Mouse (Mus musculus) neural tube, embryonic 11.5 days (tissue): Measurements from ENCODE around the gene Defb5. TPM values are rescaled to one million over a fixed set of nuclear protein-coding genes. Genes with fewer than 3 reads are reported as not detected.
"Not testable (repeated sequence)": the region's sequence is repeated elsewhere in the genome, so short reads cannot be mapped to it uniquely, and the experiment has no call there.

Experiments used
- ATAC-seq: fragments of 200-750 bp; cut with Nextera tagmentation; 2 replicates; pipeline ENCODE4 v1.8.0; 2017; ENCODE audit warnings: moderate number of reproducible peaks, mild to moderate bottlenecking, moderate TSS enrichment, moderate library complexity; ENCODE audit not compliant: insufficient read depth, low FRiP score, low TSS enrichment
- DNase-seq: peaks from one replicate; pipeline ENCODE4 v3.0.0-alpha.2; 2015; ENCODE audit warnings: low spot score
- H3K27ac ChIP-seq: fragments of 300-500 bp; sonication (generic); 2 replicates; pipeline ENCODE4 v1.5.1; 2014; ENCODE audit warnings: low read depth, mild to moderate bottlenecking, low read length
- H3K27me3 ChIP-seq: fragments of 300-500 bp; sonication (generic); 2 replicates; pipeline ENCODE4 v1.6.1; 2014; ENCODE audit warnings: mild to moderate bottlenecking, low read length, mixed read lengths; ENCODE audit not compliant: control insufficient read depth, insufficient read depth
- H3K36me3 ChIP-seq: fragments of 300-500 bp; sonication (generic); 2 replicates; pipeline ENCODE4 v1.6.1; 2014; ENCODE audit warnings: mild to moderate bottlenecking, low read length, moderate library complexity, mixed read lengths; ENCODE audit not compliant: control insufficient read depth, insufficient read depth
- H3K4me1 ChIP-seq: fragments of 300-500 bp; sonication (generic); 2 replicates; pipeline ENCODE4 v1.6.1; 2014; ENCODE audit warnings: low read length, mixed read lengths; ENCODE audit not compliant: control insufficient read depth, insufficient read depth
- H3K4me2 ChIP-seq: fragments of 300-500 bp; sonication (generic); 2 replicates; pipeline ENCODE4 v1.6.1; 2014; ENCODE audit warnings: low read depth, mild to moderate bottlenecking, moderate library complexity
- H3K4me3 ChIP-seq: fragments of 300-500 bp; sonication (generic); 2 replicates; pipeline ENCODE4 v1.5.1; 2014; ENCODE audit warnings: low read depth, low read length
- H3K9ac ChIP-seq: fragments of 300-500 bp; sonication (generic); 2 replicates; pipeline ENCODE4 v1.6.1; 2014; ENCODE audit warnings: mild to moderate bottlenecking, low read length
- H3K9me3 ChIP-seq: fragments of 300-500 bp; sonication (generic); 2 replicates; pipeline ENCODE4 v1.6.1; 2016; ENCODE audit warnings: low read length; ENCODE audit not compliant: control insufficient read depth
- WGBS: fragments of 180-500 bp; shearing (Covaris S2); extraction: QIAGEN DNeasy Blood & Tissue Kit; methylation state at CpG from one replicate; pipeline ENCODE4 v1.1.7; 2014; 5-methylcytosine and 5-hydroxymethylcytosine counted together
- polyA plus RNA-seq: library from polyadenylated mRNA; unstranded; fragments of >200 nt; fragmentation: Nextera tagmentation; extraction: Ambion mirVana; gene quantifications from 2 replicates; pipeline ENCODE4 v1.2.1, GENCODE M21; 2014

Defb5 gene
- polyA plus RNA-seq, result not detected in 2 replicates

DNA sequence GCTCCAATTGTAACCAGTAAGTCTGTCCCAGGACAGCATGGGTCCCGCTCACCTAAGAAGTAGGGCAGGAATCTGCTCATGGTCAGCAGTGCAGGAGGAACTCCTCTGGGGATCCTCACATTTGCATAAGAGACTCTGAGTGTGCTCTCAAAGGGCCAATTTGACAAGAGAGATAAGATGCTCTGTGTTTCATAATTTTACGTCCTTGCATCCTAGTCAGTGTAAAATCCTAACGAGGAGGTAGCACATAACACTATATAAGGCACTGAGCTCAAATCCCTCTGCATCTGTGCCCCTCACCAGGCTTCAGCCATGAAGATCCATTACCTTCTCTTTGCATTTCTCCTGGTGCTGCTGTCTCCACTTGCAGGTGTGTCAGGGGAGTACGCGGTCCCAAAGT lies at the start of gene Defb5:
Gene Defb5 (plus strand): TSS at position 301 of the 400 bp plus-strand sequence.
- H3K9me3 ChIP-seq, result 0 out of 2 replicates have a peak, but pooled peaks cover 1% of the 10 kb centered on the region
- WGBS, result 86% methylated on average over 5 of the region's 5 CpGs
- H3K4me3 ChIP-seq, result no peak within 1 kb of the TSS
- no peaks in the 10 kb centered on the region for H3K36me3 ChIP-seq
- H3K9ac ChIP-seq, result no peak within 1 kb of the TSS
- DNase-seq (no peak), ATAC-seq (no peak)
- H3K27ac ChIP-seq, result no peak within 1 kb of the TSS
- H3K4me2 ChIP-seq, result no peak within 1 kb of the TSS
- H3K4me1 ChIP-seq, result no peaks in the 10 kb centered on the region
- H3K27me3 ChIP-seq, result no peaks in the 10 kb centered on the region

DNA sequence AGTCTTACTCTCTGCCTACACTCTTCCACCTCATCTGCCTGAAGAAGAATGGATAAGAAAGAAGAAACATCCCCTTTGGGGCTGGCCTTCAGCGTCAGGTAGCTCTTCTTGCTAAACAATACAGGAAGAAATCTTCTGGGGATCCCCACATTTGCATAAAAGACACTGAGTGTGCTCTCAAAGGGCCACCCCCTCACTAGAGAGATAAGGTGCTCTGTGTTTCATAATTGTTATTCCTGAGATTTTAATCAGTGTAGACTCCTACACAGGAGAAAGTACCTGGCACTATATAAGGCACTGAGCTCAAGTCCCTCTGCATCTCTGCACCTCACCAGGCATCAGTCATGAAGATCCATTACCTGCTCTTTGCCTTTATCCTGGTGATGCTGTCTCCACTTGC lies 22.2 kb upstream of the Defb5 start, which contains the start of gene Defb6:
Gene Defb6 (plus strand): TSS at position 318 of the 400 bp plus-strand sequence.
- no peak within 1 kb of the TSS for H3K4me3 ChIP-seq
- no peak within 1 kb of the TSS for H3K4me2 ChIP-seq
- no peak for DNase-seq
- no peaks in the 10 kb centered on the region; the same call in 1 of the 2 replicates for H3K9me3 ChIP-seq
- no peak within 1 kb of the TSS for H3K9ac ChIP-seq
- ATAC-seq, result no peak
- no peaks in the 10 kb centered on the region for H3K36me3 ChIP-seq
- H3K27me3 ChIP-seq, result no peaks in the 10 kb centered on the region
- H3K27ac ChIP-seq, result no peak within 1 kb of the TSS
- H3K4me1 ChIP-seq, result no peaks in the 10 kb centered on the region
- WGBS, result 53% methylated on average over 1 of the region's 1 CpGs

DNA sequence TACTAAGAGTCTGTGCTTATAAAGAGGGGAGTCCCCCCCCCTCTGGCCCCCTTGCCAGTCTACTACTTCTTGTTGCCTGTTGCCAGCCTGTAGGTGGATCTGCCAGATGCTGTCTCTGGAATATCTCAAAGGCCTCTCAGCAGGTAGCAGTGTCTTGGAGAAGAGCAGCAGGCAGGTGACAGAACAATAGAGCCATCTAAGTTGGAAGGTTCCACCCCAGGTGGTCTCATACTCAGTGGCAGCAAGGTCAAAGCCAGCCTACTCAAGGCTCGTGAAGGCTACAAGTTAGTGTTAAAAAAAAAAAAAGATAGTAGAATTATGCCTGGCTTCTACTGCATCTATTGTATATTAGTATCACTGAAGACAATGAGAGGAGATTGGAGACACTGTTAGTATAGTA lies 9.3 kb upstream of the Defb5 start:
- DNase-seq, result no peak
- no peak overlapping the region for H3K27ac ChIP-seq
- 0 out of 2 replicates have a peak, but pooled peaks cover 3% of the 10 kb centered on the region for H3K9me3 ChIP-seq
- no peaks in the 10 kb centered on the region for H3K4me1 ChIP-seq
- no peak overlapping the region for H3K9ac ChIP-seq
- no peak overlapping the region for H3K4me2 ChIP-seq
- no peaks in the 10 kb centered on the region for H3K27me3 ChIP-seq
- 63% methylated on average over 1 of the region's 1 CpGs for WGBS
- H3K36me3 ChIP-seq, result no peaks in the 10 kb centered on the region
- H3K4me3 ChIP-seq, result no peak overlapping the region
- ATAC-seq, result no peak

DNA sequence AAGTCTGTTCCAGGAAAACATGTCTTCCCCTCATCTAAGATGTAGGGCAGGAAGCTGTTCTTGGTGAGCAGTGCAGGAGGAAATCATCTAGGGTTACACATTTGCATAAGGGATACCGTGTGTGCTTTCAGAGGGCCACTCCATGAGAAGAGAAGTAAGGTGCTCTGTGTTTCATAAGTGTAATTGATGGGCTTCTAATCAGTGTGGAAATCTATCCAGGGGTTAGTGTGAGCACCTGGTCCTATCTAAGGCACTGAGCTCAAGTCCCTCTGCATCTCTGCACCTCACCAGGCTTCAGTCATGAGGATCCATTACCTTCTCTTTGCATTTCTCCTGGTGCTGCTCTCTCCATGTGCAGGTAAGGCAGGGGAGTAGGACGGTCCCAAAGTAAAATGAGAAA lies 7.8 kb upstream of the Defb5 start, which contains the start of gene Defb46:
Gene Defb46 (plus strand): TSS at position 301 of the 400 bp plus-strand sequence.
- no peak for DNase-seq
- no peaks in the 10 kb centered on the region for H3K27me3 ChIP-seq
- H3K4me2 ChIP-seq, result no peak within 1 kb of the TSS
- no peak within 1 kb of the TSS for H3K9ac ChIP-seq
- ATAC-seq, result no peak
- H3K4me1 ChIP-seq, result no peaks in the 10 kb centered on the region
- H3K9me3 ChIP-seq, result 0 out of 2 replicates have a peak, but pooled peaks cover 3% of the 10 kb centered on the region
- H3K27ac ChIP-seq, result no peak within 1 kb of the TSS
- H3K36me3 ChIP-seq, result no peaks in the 10 kb centered on the region
- H3K4me3 ChIP-seq, result no peak within 1 kb of the TSS
- WGBS, result 88% methylated on average over 2 of the region's 2 CpGs

DNA sequence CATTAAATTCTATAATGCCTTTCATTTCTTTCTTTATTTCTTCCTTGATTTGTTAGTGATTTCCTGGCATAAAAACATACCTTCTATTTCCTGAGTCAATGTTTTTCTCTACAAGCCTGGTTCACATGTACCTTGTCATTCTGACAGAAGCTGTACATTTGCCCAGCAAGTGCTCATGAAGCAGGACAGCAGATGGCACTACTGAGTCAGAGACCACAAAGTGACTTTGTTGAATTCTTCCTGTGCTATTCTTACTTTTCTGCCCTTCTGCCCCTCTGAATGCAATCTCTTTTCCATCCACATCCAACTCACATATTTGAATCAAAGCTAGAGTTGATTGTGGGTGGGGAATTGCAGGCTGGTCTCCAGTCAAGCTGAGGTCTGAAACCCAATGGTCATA lies 10.8 kb downstream of the Defb5 start:
- Histone ChIP-seq H3K9ac (no peak overlapping the region), H3K4me3 (no peak overlapping the region), H3K27me3 (no peaks in the 10 kb centered on the region), H3K36me3 (no peaks in the 10 kb centered on the region), H3K27ac (no peak overlapping the region), H3K4me1 (no peaks in the 10 kb centered on the region), H3K4me2 (no peak overlapping the region), H3K9me3 (peaks cover 3% of the 10 kb centered on the region; the same call in 1 of the 2 replicates)
- no peak for ATAC-seq
- no peak for DNase-seq

DNA sequence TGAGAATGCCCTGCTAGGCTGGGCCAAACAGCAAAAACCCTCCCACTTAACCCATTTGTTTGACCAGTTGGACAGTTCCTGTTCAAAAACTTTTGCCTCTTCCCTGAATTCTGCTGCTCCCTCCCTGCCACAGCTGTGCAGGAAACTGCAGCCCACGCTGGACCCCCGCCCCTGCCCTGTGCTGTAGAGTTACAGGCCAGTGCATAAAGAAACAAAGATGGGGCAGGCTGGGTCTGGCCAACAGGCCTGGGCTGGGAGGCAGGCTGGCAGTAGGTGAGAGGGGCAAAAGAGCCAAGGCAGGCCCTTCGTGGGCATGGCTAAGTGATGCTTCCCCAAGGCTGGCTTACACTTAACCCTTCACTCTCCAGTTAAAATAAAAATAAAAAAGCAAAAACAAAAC lies 12.3 kb downstream of the Defb5 start:
- 58% methylated on average over 3 of the region's 3 CpGs for WGBS
- DNase-seq, result no peak
- Histone ChIP-seq H3K4me1 (no peaks in the 10 kb centered on the region), H3K9ac (no peak overlapping the region), H3K4me3 (no peak overlapping the region), H3K27me3 (no peaks in the 10 kb centered on the region), H3K9me3 (no peaks in the 10 kb centered on the region), H3K36me3 (no peaks in the 10 kb centered on the region), H3K27ac (no peak overlapping the region), H3K4me2 (no peak overlapping the region)
- ATAC-seq, result no peak

DNA sequence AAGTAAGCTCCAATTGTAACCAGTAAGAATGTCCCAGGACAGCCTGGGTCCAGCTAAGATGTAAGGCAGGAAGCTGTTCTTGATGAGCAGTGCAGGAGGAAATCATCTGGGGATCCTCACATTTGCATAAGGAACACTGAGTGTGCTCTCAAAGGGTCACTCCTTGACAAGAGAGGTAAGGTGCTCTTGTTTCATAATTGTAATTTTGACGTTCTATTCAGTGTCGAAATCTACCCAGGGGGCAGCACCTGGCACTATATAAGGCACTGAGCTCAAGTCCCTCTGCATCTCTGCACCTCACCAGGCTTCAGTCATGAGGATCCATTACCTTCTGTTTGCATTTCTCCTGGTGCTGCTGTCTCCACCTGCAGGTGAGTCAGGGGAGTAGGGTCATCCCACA lies 45.7 kb downstream of the Defb5 start, which contains the start of gene Defb3:
Gene Defb3 (plus strand): TSS at position 301 of the 400 bp plus-strand sequence.
- WGBS, result 60% methylated on average over 2 of the region's 2 CpGs
- H3K36me3 ChIP-seq, ATAC-seq, H3K9ac ChIP-seq, H3K4me2 ChIP-seq, DNase-seq, H3K4me3 ChIP-seq, H3K9me3 ChIP-seq, H3K4me1 ChIP-seq, H3K27me3 ChIP-seq, H3K27ac ChIP-seq: not testable (repeated sequence)

DNA sequence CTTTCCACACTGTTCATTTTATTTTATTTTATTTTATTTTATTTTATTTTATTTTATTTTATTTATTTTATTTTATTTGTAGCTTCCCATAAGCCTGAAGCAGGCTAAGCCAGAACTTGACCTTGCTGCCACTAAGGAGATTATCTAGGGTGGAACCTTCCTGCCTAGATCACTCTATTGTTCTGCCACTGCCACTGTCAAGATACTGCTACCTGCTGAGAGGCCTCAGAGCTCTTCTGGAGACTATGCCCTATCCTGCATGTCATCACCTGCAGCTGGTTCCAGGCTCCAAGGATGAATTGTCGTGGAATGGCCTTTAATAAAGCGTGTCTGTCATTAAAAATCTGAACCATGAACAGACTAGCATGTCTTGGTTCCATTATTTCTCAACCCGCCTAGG lies 51.0 kb downstream of the Defb5 start:
- 67% methylated on average over 3 of the region's 3 CpGs for WGBS
- H3K4me2 ChIP-seq, result not testable (repeated sequence)

More for the DNA sequence above, 51.0 kb downstream of the Defb5 start:
- not testable (repeated sequence) for H3K9ac ChIP-seq, DNase-seq, H3K9me3 ChIP-seq, H3K27me3 ChIP-seq, H3K4me1 ChIP-seq, H3K4me3 ChIP-seq, H3K36me3 ChIP-seq, H3K27ac ChIP-seq, ATAC-seq
